Mouse (Mus musculus) heart, embryonic 10.5 days (tissue): ENCODE results near the gene Smg8. TPM values are rescaled to one million over a fixed set of nuclear protein-coding genes. Genes with fewer than 3 reads are reported as not detected.
A peak's percentile ranks its signal among the peaks of the same experiment; 100 is the strongest.
"Not testable (repeated sequence)": the region's sequence is repeated elsewhere in the genome, so short reads cannot be mapped to it uniquely, and the experiment has no call there.

ENCODE experiments used
- DNase-seq: peaks from one replicate; pipeline ENCODE4 v3.0.0-alpha.2; 2017; ENCODE audit warnings: low spot score
- H3K27ac ChIP-seq: fragments of 300-500 bp; sonication (generic); 2 replicates; pipeline ENCODE4 v1.5.1; 2016; ENCODE audit warnings: mild to moderate bottlenecking
- H3K27me3 ChIP-seq: fragments of 300-500 bp; sonication (generic); 2 replicates; pipeline ENCODE4 v1.6.1; 2016; ENCODE audit warnings: mild to moderate bottlenecking; ENCODE audit not compliant: poor library complexity, insufficient read depth, severe bottlenecking
- H3K36me3 ChIP-seq: fragments of 300-500 bp; sonication (generic); 2 replicates; pipeline ENCODE4 v1.6.1; 2016; ENCODE audit warnings: mild to moderate bottlenecking, moderate library complexity
- H3K4me1 ChIP-seq: fragments of 300-500 bp; sonication (generic); 2 replicates; pipeline ENCODE4 v1.6.1; 2016; ENCODE audit warnings: mild to moderate bottlenecking
- H3K4me3 ChIP-seq: fragments of 300-500 bp; sonication (generic); 2 replicates; pipeline ENCODE4 v1.5.1; 2016; ENCODE audit warnings: mild to moderate bottlenecking, moderate library complexity
- H3K9me3 ChIP-seq: fragments of 300-500 bp; sonication (generic); 2 replicates; pipeline ENCODE4 v1.6.1; 2016; ENCODE audit warnings: mild to moderate bottlenecking, moderate library complexity
- WGBS: fragments of 180-500 bp; shearing (Covaris S2); methylation state at CpG from one replicate; pipeline ENCODE4 v1.1.7; 2016; 5-methylcytosine and 5-hydroxymethylcytosine counted together
- polyA plus RNA-seq: library from polyadenylated mRNA; unstranded; fragments of >200 nt; fragmentation: Nextera tagmentation; extraction: Ambion mirVana; gene quantifications from 2 replicates; pipeline ENCODE4 v1.2.1, GENCODE M21; 2016

The Smg8 gene
- polyA plus RNA-seq, 1 experiment from 2014 or later = 22.7 TPM

DNA sequence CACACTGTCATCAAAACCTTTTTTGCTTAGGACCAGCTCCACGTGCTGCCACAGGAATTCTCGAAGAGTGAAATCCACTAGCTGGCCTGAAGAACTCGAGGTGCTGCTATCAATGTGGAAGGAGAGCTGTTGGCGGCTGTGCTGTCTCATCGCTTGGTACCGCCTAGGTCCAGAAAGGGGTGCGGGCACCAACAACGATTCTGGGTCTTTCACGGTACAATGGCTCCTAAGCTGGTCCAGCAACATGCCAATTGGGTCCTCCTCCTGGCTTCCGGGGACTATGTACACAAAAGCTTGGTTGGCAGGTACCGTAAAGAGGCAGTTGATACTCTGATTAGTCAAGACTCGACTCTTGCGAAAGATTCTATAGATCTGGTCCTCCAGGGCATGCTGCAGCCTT, 1.1 kb downstream of the Smg8 start:
- H3K4me1 ChIP-seq = peaks cover 26% of the 10 kb centered on the region
- WGBS = 88% methylated on average over 13 of the region's 13 CpGs
- no peak for DNase-seq
- H3K27ac ChIP-seq = no peak overlapping the region
- no peaks in the 10 kb centered on the region for H3K27me3 ChIP-seq
- H3K9me3 ChIP-seq = no peaks in the 10 kb centered on the region
- peaks cover 50% of the 10 kb centered on the region for H3K36me3 ChIP-seq
- H3K4me3 ChIP-seq = peak overlapping the region; percentile 96

DNA sequence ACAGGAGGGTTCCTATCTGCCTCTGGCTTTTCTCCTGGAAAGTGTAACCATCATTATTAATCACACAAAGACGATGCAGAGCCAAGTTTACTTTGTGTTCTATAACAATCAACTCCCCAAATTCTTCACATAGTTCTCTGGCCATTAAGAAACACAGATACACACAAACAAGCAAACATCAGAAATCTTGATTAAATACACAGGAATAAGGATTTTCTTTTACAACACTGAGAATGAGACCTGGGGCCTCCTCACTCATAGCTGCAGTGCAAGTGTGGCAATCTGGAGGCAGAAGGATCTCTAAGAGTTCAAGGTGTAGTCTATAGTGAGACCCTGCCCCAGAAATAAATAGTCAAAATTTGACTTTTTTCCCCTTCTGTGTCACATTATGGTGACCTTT, 2.9 kb downstream of the Smg8 start:
- no peak overlapping the region for H3K4me3 ChIP-seq
- H3K36me3 ChIP-seq = peaks cover 60% of the 10 kb centered on the region
- H3K4me1 ChIP-seq = peaks cover 26% of the 10 kb centered on the region
- DNase-seq = no peak
- no peaks in the 10 kb centered on the region for H3K9me3 ChIP-seq
- H3K27ac ChIP-seq = no peak overlapping the region
- WGBS = 82% methylated on average over 1 of the region's 1 CpGs
- H3K27me3 ChIP-seq = no peaks in the 10 kb centered on the region

DNA sequence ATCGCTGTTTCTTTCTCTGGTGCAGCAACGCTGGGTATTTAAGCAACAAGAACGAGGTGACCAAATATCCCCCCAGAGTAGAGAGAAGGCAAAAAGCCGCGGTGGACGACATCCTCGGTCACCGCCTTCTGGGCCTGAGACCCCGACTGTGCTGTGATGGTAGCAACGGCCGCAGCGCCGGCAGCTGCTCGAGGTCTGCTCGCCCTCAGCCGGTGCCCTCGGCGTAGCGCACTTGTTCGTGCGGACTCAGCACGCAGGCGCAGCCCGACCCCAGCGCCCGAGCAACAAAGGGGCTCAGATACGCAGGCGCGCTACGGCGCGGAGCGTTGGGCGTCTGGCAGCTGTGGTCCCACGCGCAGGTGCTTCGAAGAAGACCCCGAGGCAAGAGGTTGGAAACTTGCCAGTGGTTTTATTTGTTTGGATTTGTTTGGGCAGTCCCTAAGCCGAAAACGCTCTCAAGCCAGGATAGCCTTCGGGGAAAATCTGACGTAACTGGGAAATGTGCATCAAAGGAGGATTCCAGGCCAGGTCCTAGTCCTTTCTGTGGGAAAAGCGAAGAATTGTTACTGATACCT, 12.6 kb downstream of the Smg8 start, which contains the start of gene Gdpd1:
Gene Gdpd1, minus strand, starts transcription at position 197 of the 575 bp plus-strand sequence.
- peak within 1 kb of the TSS; percentile 74 for H3K4me3 ChIP-seq
- H3K4me1 ChIP-seq = peaks cover 8% of the 10 kb centered on the region
- no peaks in the 10 kb centered on the region for H3K9me3 ChIP-seq
- 2% methylated on average over 43 of the region's 43 CpGs for WGBS
- no peaks in the 10 kb centered on the region for H3K27me3 ChIP-seq
- H3K27ac ChIP-seq = peak within 1 kb of the TSS; percentile 91
- DNase-seq = peak; percentile 96
- H3K36me3 ChIP-seq = peaks cover 25% of the 10 kb centered on the region

DNA sequence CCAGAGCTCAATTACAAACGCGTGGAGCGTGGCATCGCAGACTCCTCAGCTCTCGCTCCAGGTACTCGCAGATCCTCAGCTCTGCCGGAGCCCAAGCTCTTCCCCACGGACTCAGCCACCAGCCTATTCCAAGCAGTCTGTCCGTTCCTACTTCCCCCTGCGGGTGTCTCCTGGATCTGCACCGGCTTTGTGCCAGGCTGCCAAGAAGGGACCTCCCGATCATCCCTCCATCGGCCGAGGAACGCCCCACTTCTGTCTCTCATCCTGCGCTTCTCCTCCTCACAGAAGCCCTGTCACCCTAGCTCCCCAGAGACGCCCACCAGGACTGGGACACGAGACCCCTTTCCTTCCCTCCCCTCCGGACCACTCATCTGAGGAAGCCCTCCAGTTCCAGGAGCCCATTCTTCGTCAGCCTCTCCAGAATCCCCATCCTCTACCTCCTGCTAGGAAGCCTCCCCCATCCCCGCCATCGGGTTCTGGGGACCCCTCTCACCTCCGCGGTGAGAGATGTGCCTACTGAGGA, 13.2 kb downstream of the Smg8 start:
- Histone ChIP-seq H3K4me1 (peaks cover 8% of the 10 kb centered on the region), H3K4me3 (peak overlapping the region; percentile 74), H3K27me3 (no peaks in the 10 kb centered on the region), H3K36me3 (peaks cover 20% of the 10 kb centered on the region), H3K9me3 (no peaks in the 10 kb centered on the region), H3K27ac (peak overlapping the region; percentile 91)
- WGBS = 1% methylated on average over 24 of the region's 24 CpGs
- peak; percentile 89 for DNase-seq

DNA sequence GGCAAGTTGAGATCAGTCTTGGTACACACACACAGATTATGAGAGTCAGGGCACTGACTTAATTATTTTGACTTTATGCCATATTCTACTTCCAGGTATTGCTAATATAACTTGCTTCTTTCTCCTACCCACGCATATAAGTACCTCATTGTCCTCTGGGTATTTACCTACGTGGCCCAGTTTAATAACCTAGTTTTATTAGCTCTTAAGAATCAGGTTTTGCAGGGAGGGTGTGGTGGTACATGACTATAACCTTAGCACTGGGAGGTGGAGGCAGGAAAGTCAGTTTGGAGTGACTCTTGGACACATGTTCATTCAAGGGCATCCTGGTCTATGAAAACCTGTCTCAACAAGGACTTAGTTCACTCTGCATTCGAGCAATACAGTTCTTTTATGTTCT, 24.5 kb downstream of the Smg8 start:
- Histone ChIP-seq H3K27ac (no peak overlapping the region), H3K36me3 (peaks cover 12% of the 10 kb centered on the region; the same call in 1 of the 2 replicates), H3K27me3 (no peaks in the 10 kb centered on the region), H3K9me3 (no peaks in the 10 kb centered on the region), H3K4me1 (no peaks in the 10 kb centered on the region), H3K4me3 (no peak overlapping the region)
- WGBS = 61% methylated on average over 3 of the region's 3 CpGs
- DNase-seq = no peak

DNA sequence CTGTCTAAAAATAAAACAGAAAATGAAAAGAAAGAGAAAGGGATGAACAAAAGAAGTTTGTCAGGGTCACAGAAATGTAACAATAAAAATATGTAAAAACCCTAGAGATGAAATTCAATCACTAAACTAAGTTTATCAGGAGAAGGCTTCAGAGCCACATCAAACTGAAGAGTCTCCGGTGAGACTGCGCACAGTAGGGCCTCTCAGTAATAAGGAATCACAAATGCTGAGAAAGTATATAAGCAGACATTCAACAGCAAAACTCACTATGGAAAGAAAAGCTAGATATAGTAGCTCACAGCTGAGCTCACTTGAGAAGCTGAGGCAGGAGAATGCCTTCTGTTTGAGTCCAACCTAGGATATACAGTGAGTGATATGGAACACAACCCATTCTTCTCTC, 26.2 kb downstream of the Smg8 start:
- H3K4me1 ChIP-seq = no peaks in the 10 kb centered on the region
- H3K36me3 ChIP-seq = peaks cover 19% of the 10 kb centered on the region; the same call in 1 of the 2 replicates
- H3K4me3 ChIP-seq = no peak overlapping the region
- no peaks in the 10 kb centered on the region for H3K9me3 ChIP-seq
- DNase-seq = no peak
- 90% methylated on average over 2 of the region's 2 CpGs for WGBS
- no peak overlapping the region for H3K27ac ChIP-seq
- no peaks in the 10 kb centered on the region for H3K27me3 ChIP-seq

DNA sequence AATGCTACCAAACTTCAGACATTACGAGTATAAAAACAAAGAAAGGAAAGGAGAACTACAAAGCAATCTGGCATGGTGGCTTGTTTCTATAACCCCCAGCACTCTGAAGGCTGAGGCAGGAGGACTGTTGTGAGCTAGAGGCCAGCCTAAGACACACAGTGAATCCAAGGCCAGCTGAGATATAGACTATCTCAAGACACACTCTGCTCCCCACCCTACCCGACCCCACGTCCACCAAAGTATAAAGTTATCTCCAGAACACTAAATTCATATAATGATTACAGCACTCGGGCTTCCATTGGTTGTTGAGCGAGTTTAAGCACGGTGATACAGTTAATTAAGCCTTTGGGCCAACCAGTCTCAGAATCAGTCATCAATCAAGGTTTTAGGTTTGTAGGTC, 30.3 kb downstream of the Smg8 start:
- 83% methylated on average over 6 of the region's 6 CpGs for WGBS
- no peaks in the 10 kb centered on the region for H3K4me1 ChIP-seq
- H3K9me3 ChIP-seq = no peaks in the 10 kb centered on the region
- no peak for DNase-seq
- H3K36me3 ChIP-seq = peaks cover 30% of the 10 kb centered on the region; the same call in 1 of the 2 replicates
- H3K27ac ChIP-seq = no peak overlapping the region
- H3K27me3 ChIP-seq = no peaks in the 10 kb centered on the region
- H3K4me3 ChIP-seq = no peak overlapping the region

DNA sequence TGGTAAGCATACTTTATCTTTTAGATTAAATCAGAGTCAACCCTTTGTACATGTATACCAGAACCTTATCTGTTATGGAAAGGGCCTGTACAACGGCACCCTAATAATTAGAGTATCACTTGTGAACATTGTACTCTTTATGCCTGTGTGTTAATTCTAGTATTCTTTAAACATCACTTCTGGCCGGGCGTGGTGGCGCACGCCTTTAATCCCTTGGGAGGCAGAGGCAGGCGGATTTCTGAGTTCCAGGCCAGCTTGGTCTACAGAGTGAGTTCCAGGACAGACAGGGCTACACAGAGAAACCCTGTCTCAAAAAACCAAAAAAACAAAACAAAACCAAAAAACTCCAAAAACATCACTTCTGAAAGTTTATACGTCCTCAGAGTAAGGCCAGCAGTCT, 37.7 kb downstream of the Smg8 start:
- H3K4me3 ChIP-seq, H3K27me3 ChIP-seq, H3K27ac ChIP-seq, H3K9me3 ChIP-seq, H3K4me1 ChIP-seq, DNase-seq: not testable (repeated sequence)
- peaks cover 47% of the 10 kb centered on the region for H3K36me3 ChIP-seq
- WGBS = 89% methylated on average over 7 of the region's 7 CpGs

DNA sequence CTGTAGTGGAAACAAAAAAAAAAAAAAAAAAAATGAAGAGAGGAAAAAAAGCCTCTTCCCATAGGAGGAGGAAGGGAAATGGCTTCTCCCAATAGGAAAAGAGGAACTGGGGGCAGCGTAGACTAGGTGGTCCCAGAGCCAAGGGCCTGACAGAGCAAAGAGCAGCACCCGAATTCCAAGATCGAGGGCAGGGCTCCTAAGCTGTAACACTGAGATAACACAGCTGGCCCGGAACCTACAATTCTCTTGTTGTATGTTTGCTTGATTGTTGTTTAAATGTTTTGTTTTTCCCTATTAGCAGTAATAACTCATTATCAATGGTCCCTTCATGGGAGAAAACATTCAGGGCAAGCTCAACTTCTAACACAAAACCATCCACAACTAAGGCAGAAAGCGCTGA, 39.6 kb downstream of the Smg8 start:
- DNase-seq = no peak
- H3K27me3 ChIP-seq = no peaks in the 10 kb centered on the region
- peaks cover 53% of the 10 kb centered on the region for H3K36me3 ChIP-seq
- H3K9me3 ChIP-seq = no peaks in the 10 kb centered on the region
- H3K4me3 ChIP-seq = no peak overlapping the region
- H3K4me1 ChIP-seq = no peaks in the 10 kb centered on the region
- 82% methylated on average over 5 of the region's 5 CpGs for WGBS
- no peak overlapping the region for H3K27ac ChIP-seq

DNA sequence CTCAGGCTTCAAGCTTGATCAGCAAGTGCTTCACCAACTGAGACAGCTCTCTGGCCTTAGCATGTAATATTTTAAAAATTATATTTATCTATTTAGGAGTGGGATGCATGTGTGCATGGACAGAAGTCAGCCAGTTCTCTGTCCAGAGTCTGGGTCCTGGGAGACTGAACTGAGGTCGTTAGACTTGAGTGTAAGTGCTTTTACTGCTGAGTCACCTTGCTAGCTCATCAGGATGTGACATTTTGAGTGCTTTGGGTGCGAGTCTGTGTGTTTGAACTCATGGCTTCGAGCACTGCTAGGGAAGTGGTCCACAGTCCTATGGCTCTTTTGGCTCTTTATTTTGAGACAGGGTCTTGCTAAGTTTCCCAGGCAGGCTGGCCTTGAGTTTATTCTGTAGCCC, 43.5 kb downstream of the Smg8 start:
- H3K36me3 ChIP-seq = peaks cover 55% of the 10 kb centered on the region
- no peak overlapping the region for H3K4me3 ChIP-seq
- H3K27ac ChIP-seq = no peak overlapping the region
- no peaks in the 10 kb centered on the region for H3K4me1 ChIP-seq
- H3K9me3 ChIP-seq = no peaks in the 10 kb centered on the region
- no peaks in the 10 kb centered on the region for H3K27me3 ChIP-seq
- 82% methylated on average over 3 of the region's 3 CpGs for WGBS
- DNase-seq = no peak

DNA sequence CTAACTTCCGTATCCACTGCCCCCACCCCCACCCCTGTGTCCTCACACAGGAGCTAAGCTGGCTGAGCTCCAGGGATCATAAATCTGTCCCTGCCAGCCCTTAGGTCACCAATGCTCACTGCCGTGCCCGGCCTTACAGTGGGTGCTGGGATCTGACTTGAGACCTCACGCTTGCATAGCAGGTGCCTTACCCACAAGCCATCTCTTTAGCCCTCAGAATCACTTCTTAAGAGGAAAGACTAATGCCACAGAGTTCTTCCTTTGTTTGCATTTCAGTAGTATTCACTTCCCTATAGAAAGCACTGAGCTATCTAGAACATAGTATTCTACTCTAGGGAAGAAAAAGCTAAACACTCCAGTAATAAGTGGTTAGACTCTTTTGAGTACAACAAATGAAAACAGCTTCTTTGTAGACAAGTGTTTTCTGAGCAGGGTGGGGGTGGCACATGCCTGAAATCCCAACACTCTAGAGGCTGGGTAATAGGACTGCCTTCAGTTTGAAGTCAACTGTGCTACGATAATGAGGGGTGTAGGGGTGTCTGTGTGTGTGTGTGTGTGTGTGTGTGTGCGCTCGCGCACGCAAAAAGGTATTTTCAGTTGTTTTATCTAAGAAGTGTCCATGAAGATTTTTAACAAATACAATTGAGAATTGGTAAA, 47.1 kb downstream of the Smg8 start:
- H3K4me1 ChIP-seq = no peaks in the 10 kb centered on the region
- no peaks in the 10 kb centered on the region for H3K9me3 ChIP-seq
- H3K27ac ChIP-seq = no peak overlapping the region
- no peaks in the 10 kb centered on the region for H3K27me3 ChIP-seq
- DNase-seq = no peak
- H3K36me3 ChIP-seq = peaks cover 50% of the 10 kb centered on the region
- no peak overlapping the region for H3K4me3 ChIP-seq
- WGBS = 86% methylated on average over 9 of the region's 9 CpGs

DNA sequence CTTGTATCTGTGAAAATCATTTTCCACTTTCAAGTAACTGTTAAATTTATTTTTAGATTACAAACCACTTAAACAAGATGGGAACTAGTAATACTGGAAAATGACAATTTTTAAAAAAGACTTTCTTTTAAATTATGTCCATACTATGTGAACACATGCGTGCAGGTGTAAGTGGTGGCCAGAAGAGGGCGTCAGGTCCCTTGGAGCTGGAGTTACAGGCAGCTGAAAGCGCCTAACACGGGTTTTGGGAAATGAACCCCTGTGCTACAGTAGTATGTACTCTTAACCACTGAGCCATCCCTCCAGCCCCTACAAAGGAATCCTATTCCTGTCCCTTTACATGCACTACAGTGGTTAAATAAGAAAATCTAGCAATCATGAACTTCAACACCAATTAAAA, 50.4 kb downstream of the Smg8 start:
- no peaks in the 10 kb centered on the region for H3K4me1 ChIP-seq
- 63% methylated on average over 4 of the region's 4 CpGs for WGBS
- H3K27ac ChIP-seq = no peak overlapping the region
- no peak overlapping the region for H3K4me3 ChIP-seq
- H3K36me3 ChIP-seq = peaks cover 30% of the 10 kb centered on the region
- H3K9me3 ChIP-seq = no peaks in the 10 kb centered on the region
- no peak for DNase-seq
- H3K27me3 ChIP-seq = no peaks in the 10 kb centered on the region

DNA sequence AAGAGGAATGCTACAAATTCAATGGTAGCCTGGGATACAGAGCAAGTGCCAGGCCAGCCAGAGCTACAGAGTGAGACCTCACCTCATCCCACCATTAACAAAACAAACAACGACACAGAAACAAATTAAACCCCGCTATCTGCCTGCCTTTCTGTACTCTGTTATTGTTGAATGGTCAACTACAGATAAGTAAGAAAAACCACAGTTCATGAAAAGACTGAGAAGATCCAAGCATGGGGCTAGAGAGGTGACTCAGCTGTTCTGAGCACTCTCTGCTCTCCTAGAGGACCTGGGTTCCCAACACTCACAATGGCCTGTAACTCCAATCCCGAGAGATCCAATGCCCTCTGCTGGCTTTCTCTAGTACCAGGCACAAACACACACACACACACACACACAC, 58.4 kb downstream of the Smg8 start:
- Histone ChIP-seq H3K36me3 (no peaks in the 10 kb centered on the region), H3K4me1 (peaks cover 4% of the 10 kb centered on the region; the same call in 1 of the 2 replicates), H3K27ac (no peak overlapping the region), H3K9me3 (no peaks in the 10 kb centered on the region), H3K4me3 (no peak overlapping the region), H3K27me3 (no peaks in the 10 kb centered on the region)
- DNase-seq = no peak
- 79% methylated on average over 3 of the region's 3 CpGs for WGBS
